Mouse (Mus musculus) neural tube, embryonic 13.5 days (tissue): ENCODE results near the gene Brd1. TPM values are rescaled to one million over a fixed set of nuclear protein-coding genes. Genes with fewer than 3 reads are reported as not detected.

Experiments
- ATAC-seq: fragments of 200-750 bp; cut with Nextera tagmentation; 2 replicates; pipeline ENCODE4 v1.8.0; 2017; ENCODE audit warnings: low read depth, mild to moderate bottlenecking, moderate TSS enrichment, moderate library complexity
- H3K27ac ChIP-seq: fragments of 300-500 bp; sonication (generic); replicated peaks from 2 replicates; pipeline ENCODE4 v1.5.1; 2015; ENCODE audit warnings: moderate library complexity, mild to moderate bottlenecking, inconsistent platforms
- H3K27me3 ChIP-seq: fragments of 300-500 bp; sonication (generic); 2 replicates; pipeline ENCODE4 v1.6.1; 2015; ENCODE audit warnings: mild to moderate bottlenecking, inconsistent platforms
- H3K36me3 ChIP-seq: fragments of 300-500 bp; sonication (generic); 2 replicates; pipeline ENCODE4 v1.6.1; 2015; ENCODE audit warnings: mild to moderate bottlenecking, inconsistent platforms
- H3K4me1 ChIP-seq: fragments of 300-500 bp; sonication (generic); replicated peaks from 2 replicates; pipeline ENCODE4 v1.6.1; 2015; ENCODE audit warnings: inconsistent platforms
- H3K4me2 ChIP-seq: fragments of 300-500 bp; sonication (generic); 2 replicates; pipeline ENCODE4 v1.6.1; 2015; ENCODE audit warnings: inconsistent platforms, mild to moderate bottlenecking, moderate library complexity
- H3K4me3 ChIP-seq: fragments of 300-500 bp; sonication (generic); 2 replicates; pipeline ENCODE4 v1.5.1; 2015; ENCODE audit warnings: mild to moderate bottlenecking, inconsistent platforms
- H3K9ac ChIP-seq: fragments of 300-500 bp; sonication (generic); 2 replicates; pipeline ENCODE4 v1.6.1; 2015; ENCODE audit warnings: moderate library complexity, mild to moderate bottlenecking, inconsistent platforms
- H3K9me3 ChIP-seq: fragments of 300-500 bp; sonication (generic); 2 replicates; pipeline ENCODE4 v1.6.1; 2016; ENCODE audit warnings: inconsistent platforms
- whole genome bisulfite sequencing: fragments of 180-500 bp; shearing (Covaris S2); methylation state at CpG from one replicate; pipeline ENCODE4 v1.1.7; 2015; 5-methylcytosine and 5-hydroxymethylcytosine counted together
- polyA plus RNA-seq: library from polyadenylated mRNA; unstranded; fragments of >200 nt; fragmentation: Nextera tagmentation; extraction: Ambion mirVana; gene quantifications from 2 replicates; pipeline ENCODE4 v1.2.1, GENCODE M21; 2015

The Brd1 gene
- polyA plus RNA-seq, 1 experiment from 2014 or later, result 18.1 TPM

DNA sequence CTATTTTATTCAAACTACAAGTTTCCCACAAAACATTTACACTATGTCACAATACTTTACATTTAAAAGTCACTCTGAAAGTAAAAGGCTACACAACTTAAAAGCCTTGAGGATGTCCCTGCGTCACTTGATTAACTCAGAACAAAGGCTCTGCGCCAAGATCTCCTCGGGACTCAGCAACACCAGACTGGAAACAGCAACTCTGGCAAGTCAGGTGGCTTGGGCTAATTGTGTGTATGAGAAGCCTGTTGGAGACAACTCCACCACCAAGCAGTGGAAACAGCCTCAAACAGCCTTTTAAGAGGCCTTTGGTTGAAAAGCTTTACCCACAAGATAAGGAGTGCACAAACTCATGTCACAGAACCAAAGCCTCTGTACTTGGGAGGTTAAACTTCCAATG, 31.5 kb downstream of the Brd1 start:
- Histone ChIP-seq H3K36me3 (peaks cover 98% of the 10 kb centered on the region), H3K9ac (no peak overlapping the region), H3K9me3 (no peaks in the 10 kb centered on the region), H3K4me1 (no peaks in the 10 kb centered on the region), H3K27ac (no peak overlapping the region), H3K4me3 (no peak overlapping the region), H3K4me2 (no peak overlapping the region), H3K27me3 (no peaks in the 10 kb centered on the region)
- 59% methylated on average over 3 of the region's 3 CpGs for WGBS
- no peak for ATAC-seq

DNA sequence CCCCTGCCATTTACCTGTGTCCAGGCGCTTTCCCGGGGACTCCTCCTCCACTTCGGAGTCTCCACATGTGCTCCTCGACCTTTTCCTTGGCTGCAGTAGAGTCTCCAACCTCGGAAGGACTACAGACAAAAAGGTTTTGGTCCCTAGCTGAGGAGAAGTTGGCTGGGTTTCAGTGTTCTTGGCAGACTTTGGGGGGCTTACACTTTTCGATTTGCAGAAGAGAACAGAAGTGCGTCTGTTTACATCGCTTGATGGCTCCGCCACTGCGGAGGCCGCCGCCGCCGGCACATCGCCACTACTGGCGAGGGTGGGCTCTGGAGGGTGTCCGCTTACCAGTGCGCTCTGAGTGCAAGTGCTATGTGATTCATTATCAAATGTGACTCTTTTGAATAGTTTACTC, 33.3 kb downstream of the Brd1 start:
- Histone ChIP-seq H3K4me3 (no peak overlapping the region), H3K27ac (no peak overlapping the region), H3K4me1 (no peaks in the 10 kb centered on the region), H3K36me3 (peaks cover 94% of the 10 kb centered on the region), H3K9ac (no peak overlapping the region), H3K4me2 (no peak overlapping the region), H3K9me3 (no peaks in the 10 kb centered on the region), H3K27me3 (no peaks in the 10 kb centered on the region)
- ATAC-seq, result no peak
- 91% methylated on average over 18 of the region's 18 CpGs for whole genome bisulfite sequencing

DNA sequence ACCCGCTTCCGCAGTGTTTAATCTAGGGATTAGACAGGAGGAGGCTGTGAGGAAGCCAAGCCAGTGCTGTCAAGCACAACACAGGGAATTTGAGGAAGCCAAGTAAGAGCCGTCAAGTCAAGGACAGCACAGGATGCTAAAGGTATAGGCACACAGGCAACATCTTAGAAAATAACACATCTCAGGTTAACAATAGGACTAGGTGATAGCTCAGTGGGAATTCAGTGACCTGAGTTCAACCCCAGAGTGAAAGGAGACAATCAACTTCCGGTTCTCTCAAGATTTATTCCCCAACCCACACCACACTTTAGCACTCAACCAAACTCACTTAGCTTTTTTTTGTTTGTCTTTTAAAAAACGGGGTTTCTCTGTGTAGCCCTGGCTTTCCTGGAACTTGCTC, 34.5 kb downstream of the Brd1 start:
- H3K27ac ChIP-seq, result no peak overlapping the region
- peaks cover 94% of the 10 kb centered on the region for H3K36me3 ChIP-seq
- no peaks in the 10 kb centered on the region for H3K9me3 ChIP-seq
- no peaks in the 10 kb centered on the region for H3K4me1 ChIP-seq
- H3K4me2 ChIP-seq, result no peak overlapping the region
- 92% methylated on average over 5 of the region's 5 CpGs for WGBS
- no peaks in the 10 kb centered on the region for H3K27me3 ChIP-seq
- ATAC-seq, result no peak
- H3K9ac ChIP-seq, result no peak overlapping the region
- no peak overlapping the region for H3K4me3 ChIP-seq

DNA sequence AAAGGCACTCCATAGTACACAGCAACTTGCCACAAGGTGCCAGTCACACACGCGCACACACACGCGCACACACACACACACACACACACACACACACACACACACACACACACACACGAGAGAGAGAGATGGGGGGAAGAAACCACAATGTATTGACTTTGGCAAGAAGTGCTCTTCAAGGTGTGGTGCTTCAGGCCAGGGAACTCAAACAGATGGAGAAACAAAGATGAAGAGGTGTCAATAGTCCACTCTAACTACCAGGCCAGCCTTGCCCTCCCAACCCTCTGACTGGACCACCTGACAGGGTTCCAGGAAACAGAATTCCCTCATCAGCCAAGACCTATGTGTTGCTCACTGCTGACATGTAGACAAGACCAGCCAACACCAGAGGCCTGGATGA, 36.4 kb downstream of the Brd1 start:
- H3K36me3 ChIP-seq, result peaks cover 93% of the 10 kb centered on the region

DNA sequence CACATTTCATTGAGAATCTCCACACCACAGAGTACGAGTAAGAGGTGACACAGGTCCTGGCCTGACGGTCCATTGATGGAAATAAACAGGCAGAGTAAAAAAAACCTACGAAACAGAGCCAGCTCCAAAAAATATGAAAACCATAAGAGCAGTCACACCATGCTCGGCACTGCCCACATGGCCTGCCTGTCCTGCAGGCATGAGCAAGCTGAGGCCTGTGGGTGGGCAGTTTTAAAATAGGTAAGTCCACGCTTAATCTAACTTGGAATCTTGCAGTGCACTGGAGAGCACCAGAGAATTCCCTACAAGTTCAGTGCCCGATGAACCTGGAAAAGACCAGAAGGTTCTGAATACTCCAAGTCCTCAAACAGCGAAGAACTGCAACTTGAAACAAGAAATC, 38.0 kb downstream of the Brd1 start:
- peaks cover 91% of the 10 kb centered on the region for H3K36me3 ChIP-seq
- H3K4me1 ChIP-seq, result no peaks in the 10 kb centered on the region
- 96% methylated on average over 7 of the region's 7 CpGs for WGBS
- ATAC-seq, result no peak
- H3K27ac ChIP-seq, result no peak overlapping the region
- no peaks in the 10 kb centered on the region for H3K9me3 ChIP-seq
- no peaks in the 10 kb centered on the region for H3K27me3 ChIP-seq
- no peak overlapping the region for H3K9ac ChIP-seq
- H3K4me2 ChIP-seq, result no peak overlapping the region
- no peak overlapping the region for H3K4me3 ChIP-seq

More for the DNA sequence above, 36.4 kb downstream of the Brd1 start:
- Histone ChIP-seq H3K4me3 (no peak overlapping the region), H3K4me2 (no peak overlapping the region), H3K9ac (no peak overlapping the region), H3K9me3 (no peaks in the 10 kb centered on the region), H3K4me1 (no peaks in the 10 kb centered on the region), H3K27me3 (no peaks in the 10 kb centered on the region), H3K27ac (no peak overlapping the region)
- 93% methylated on average over 5 of the region's 5 CpGs for WGBS
- ATAC-seq, result no peak

DNA sequence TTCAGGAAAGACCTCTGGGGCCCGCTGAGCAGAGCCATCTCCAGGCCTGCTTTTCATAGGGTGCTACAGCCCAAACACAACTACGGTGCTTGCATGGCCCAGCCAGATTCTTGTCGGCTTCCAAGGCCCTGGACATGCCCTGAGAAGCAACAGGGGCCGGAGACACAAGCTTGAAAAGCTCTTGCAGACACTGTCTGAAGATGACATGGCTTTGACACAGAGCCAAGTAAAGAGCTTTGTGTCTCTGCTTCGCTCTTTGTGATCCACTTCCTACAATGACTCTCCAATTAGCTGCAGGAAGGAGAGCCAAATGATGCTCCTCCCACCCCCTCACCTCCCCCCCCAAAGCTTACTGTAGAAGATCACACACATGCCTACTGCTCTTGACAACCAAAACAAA, 40.0 kb downstream of the Brd1 start:
- ATAC-seq, result no peak
- peaks cover 92% of the 10 kb centered on the region for H3K36me3 ChIP-seq
- H3K4me2 ChIP-seq, result no peak overlapping the region
- H3K4me3 ChIP-seq, result no peak overlapping the region
- H3K9me3 ChIP-seq, result no peaks in the 10 kb centered on the region
- H3K4me1 ChIP-seq, result no peaks in the 10 kb centered on the region
- H3K27ac ChIP-seq, result no peak overlapping the region
- WGBS, result 80% methylated on average over 5 of the region's 5 CpGs
- no peaks in the 10 kb centered on the region for H3K27me3 ChIP-seq
- H3K9ac ChIP-seq, result no peak overlapping the region

DNA sequence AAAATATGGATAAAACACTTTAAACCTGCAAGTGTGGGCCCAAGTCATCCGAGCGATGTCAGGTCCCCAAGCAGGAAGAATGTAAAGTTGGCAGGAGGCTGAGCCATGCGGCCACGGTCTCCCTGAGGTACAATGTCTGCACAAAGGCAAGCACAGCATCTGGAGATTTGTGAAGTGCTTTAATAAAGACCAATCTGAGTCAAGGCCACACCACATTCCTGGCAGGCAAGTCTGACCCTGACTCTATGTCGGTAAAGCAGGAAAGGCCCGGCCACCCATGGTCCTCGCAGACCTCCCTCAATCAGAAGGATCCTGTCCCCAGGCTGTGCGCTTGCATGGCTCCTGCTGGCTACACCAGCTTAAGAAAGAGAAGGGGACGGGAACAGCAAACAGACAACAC, 41.3 kb downstream of the Brd1 start:
- no peak overlapping the region for H3K9ac ChIP-seq
- H3K9me3 ChIP-seq, result no peaks in the 10 kb centered on the region
- H3K27me3 ChIP-seq, result no peaks in the 10 kb centered on the region
- H3K4me2 ChIP-seq, result no peak overlapping the region
- no peak overlapping the region for H3K4me3 ChIP-seq
- no peaks in the 10 kb centered on the region for H3K4me1 ChIP-seq
- ATAC-seq, result no peak
- peaks cover 93% of the 10 kb centered on the region for H3K36me3 ChIP-seq
- no peak overlapping the region for H3K27ac ChIP-seq
- 85% methylated on average over 9 of the region's 9 CpGs for WGBS

DNA sequence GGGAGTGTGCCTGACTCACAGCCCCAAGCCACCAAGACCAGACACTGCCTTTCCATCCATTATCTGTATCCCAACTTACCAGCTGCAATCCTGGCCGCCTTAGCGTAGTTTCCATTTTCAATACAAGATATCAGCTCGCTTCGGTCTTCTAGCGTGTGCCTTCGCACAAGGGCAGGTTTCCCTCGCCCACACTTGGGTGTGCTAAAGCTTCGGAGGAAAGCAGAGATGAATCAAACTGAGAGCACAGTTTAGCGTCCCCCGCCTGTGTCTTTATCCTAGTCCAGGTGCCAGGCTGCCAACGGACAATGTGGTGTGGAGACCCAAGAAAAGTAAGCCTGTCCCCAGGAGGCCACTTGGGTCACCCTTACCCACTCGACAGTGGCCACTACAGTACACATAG, 42.9 kb downstream of the Brd1 start:
- no peaks in the 10 kb centered on the region for H3K27me3 ChIP-seq
- H3K27ac ChIP-seq, result no peak overlapping the region
- H3K9ac ChIP-seq, result no peak overlapping the region
- no peak overlapping the region for H3K4me3 ChIP-seq
- ATAC-seq, result no peak
- peaks cover 96% of the 10 kb centered on the region for H3K36me3 ChIP-seq
- WGBS, result 90% methylated on average over 12 of the region's 12 CpGs
- H3K4me2 ChIP-seq, result no peak overlapping the region
- no peaks in the 10 kb centered on the region for H3K9me3 ChIP-seq
- H3K4me1 ChIP-seq, result no peaks in the 10 kb centered on the region

DNA sequence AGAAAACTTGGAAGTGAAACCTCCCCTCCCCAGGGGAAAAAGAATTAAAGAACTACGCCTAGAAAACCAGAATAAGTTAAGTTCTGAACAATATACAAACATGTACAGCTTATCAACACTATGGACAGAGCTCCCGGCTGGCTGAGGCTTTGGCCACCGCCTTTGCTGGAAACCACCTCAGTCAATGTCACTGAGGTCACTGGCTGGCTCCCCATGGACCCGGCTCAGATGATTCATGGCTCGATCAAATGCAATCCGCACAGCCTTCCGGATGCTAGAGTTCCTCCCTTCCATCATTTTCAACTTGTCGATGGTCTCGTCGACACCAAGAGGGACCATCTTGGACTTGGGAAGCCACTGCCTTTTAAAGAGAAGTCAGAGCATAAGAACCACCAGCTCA, 45.9 kb downstream of the Brd1 start:
- Histone ChIP-seq H3K27ac (no peak overlapping the region), H3K9ac (no peak overlapping the region), H3K36me3 (peaks cover 88% of the 10 kb centered on the region), H3K4me1 (no peaks in the 10 kb centered on the region), H3K4me2 (no peak overlapping the region), H3K4me3 (no peak overlapping the region), H3K27me3 (no peaks in the 10 kb centered on the region), H3K9me3 (no peaks in the 10 kb centered on the region)
- 90% methylated on average over 10 of the region's 10 CpGs for WGBS
- ATAC-seq, result no peak

DNA sequence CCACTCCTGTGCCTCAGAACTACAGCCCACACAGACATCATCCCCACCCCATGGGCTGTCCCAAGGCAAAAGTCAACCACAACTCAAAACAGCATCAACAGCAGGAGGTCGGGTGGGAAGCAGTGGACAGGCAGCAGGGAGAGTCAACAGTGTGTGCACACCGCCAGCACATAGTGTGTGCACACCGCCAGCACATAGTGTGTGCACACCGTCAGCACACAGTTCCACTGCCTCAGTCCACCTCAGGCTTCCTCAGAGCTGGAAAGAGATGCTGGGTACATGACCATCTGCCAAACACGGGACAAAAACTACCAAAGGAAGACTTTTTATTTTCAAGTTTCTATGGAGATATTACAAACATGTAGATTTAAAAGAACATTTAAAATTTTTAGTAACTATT, 47.3 kb downstream of the Brd1 start:
- Histone ChIP-seq H3K36me3 (peaks cover 78% of the 10 kb centered on the region), H3K4me3 (no peak overlapping the region), H3K4me1 (no peaks in the 10 kb centered on the region), H3K27ac (no peak overlapping the region), H3K9me3 (no peaks in the 10 kb centered on the region), H3K27me3 (no peaks in the 10 kb centered on the region), H3K4me2 (no peak overlapping the region), H3K9ac (no peak overlapping the region)
- 91% methylated on average over 5 of the region's 5 CpGs for WGBS
- no peak for ATAC-seq

DNA sequence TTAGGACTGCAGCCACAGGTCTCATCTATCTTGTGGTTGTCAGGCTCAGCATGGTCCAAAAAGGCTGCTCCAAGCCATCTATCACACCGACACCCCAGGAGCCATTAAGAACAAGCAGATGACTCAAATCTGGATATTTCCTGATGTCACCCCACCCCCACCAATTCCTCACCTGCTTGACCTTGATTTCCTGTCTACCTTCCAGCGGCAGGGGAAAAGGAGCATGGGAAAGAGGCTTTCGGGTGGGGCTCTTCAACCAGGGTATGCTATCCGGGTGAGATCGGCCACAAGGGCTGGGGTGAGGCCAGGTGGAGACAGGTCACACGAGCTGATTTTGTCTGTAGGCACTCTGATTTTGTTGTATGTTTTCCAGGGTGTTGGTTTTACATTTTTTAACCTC, 50.0 kb downstream of the Brd1 start:
- WGBS, result 93% methylated on average over 6 of the region's 6 CpGs
- H3K27ac ChIP-seq, result no peak overlapping the region
- no peak for ATAC-seq
- no peaks in the 10 kb centered on the region for H3K9me3 ChIP-seq
- no peaks in the 10 kb centered on the region for H3K4me1 ChIP-seq
- H3K4me2 ChIP-seq, result no peak overlapping the region
- H3K4me3 ChIP-seq, result no peak overlapping the region
- no peak overlapping the region for H3K9ac ChIP-seq
- no peaks in the 10 kb centered on the region for H3K27me3 ChIP-seq
- peaks cover 51% of the 10 kb centered on the region for H3K36me3 ChIP-seq

DNA sequence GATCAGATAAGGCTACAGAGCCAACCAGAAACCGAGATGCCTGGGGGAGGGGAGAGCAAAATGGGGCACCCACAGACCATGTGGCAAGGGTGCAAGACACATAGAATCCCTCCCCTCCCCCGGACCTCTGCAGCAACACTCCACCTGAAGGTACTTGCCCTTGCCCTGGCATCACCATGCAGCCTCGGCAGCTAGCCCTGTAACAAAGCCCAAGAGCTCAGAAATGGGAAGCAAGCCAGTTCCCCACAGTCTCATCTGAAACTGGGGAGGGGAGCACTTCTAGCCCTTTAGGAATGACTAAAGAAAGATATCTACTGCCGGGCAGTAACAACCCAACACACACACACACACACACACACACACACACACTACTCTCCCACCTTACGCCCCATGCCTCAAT, 53.1 kb downstream of the Brd1 start:
- Histone ChIP-seq H3K4me1 (peaks cover 9% of the 10 kb centered on the region; the same call in 1 of the 2 replicates), H3K27ac (no peak overlapping the region), H3K9ac (no peak overlapping the region), H3K27me3 (no peaks in the 10 kb centered on the region), H3K4me2 (no peak overlapping the region), H3K9me3 (no peaks in the 10 kb centered on the region), H3K4me3 (no peak overlapping the region), H3K36me3 (peaks cover 22% of the 10 kb centered on the region)
- no peak for ATAC-seq
- 81% methylated on average over 5 of the region's 5 CpGs for WGBS

DNA sequence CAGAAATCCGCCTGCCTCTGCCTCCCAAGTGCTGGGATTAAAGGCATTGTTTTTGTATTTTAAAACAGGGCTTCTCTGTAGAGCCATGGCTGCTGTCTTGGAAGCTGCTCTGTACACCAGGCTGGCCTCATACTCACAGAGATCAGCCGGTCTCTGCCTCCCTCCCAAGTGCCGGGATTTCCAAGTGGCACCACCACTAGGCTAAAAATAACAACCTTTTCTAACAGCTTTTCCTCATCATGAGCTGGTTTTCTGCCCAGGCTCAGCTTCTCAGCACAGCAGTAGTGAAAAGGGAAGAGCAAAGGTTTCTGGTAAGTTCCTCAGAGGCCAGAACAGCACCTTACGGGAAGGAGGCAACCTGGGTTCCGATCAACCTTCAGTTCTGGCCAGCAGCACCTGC, 56.5 kb downstream of the Brd1 start:
- Histone ChIP-seq H3K27me3 (no peaks in the 10 kb centered on the region), H3K36me3 (no peaks in the 10 kb centered on the region), H3K4me1 (peaks cover 9% of the 10 kb centered on the region; the same call in 1 of the 2 replicates), H3K4me3 (no peak overlapping the region), H3K9me3 (no peaks in the 10 kb centered on the region), H3K9ac (no peak overlapping the region), H3K4me2 (no peak overlapping the region), H3K27ac (no peak overlapping the region)
- ATAC-seq, result no peak
- 90% methylated on average over 5 of the region's 5 CpGs for WGBS
